Mouse (Mus musculus): ENCODE data around the gene Stat5a.

GRCm38 (mm10) chr11:100829691-100830090 is 29.5 kb upstream of the Stat5a start:
- TF ChIP-seq CTCF (IDR thresholded peaks at IDR 0.05; ENCODE audit: low read depth) (no peak), EP300 (IDR thresholded peaks at IDR 0.05; ENCODE audit: low read depth) (no peak)
